Mouse (Mus musculus) MEL (cell line): ENCODE measurements around the gene Psd.

Experiments
- BHLHE40 ChIP-seq: IDR thresholded peaks from 2 replicates; pipeline ENCODE4 v1.6.1; 2012; ENCODE audit warnings: low read depth, mild to moderate bottlenecking, inconsistent platforms, low read length, improper control_type of control experiment, borderline replicate concordance
- CHD2 ChIP-seq: IDR thresholded peaks from 2 replicates; pipeline ENCODE4 v1.6.1; 2011; ENCODE audit warnings: low read length, improper control_type of control experiment
- CTCF ChIP-seq, 3 experiments: IDR thresholded peaks in 2 of 3; conservative IDR thresholded peaks in 1 of 3; 2 replicates each; pipeline ENCODE4 v1.5.1; 2011 to 2012; ENCODE audit warnings: low read length in 3 of 3, low read depth in 2 of 3, mild to moderate bottlenecking in 2 of 3, improper control_type of control experiment in 1 of 3, inconsistent platforms in 1 of 3, mixed read lengths in 1 of 3, moderate library complexity in 1 of 3; ENCODE audit not compliant: control insufficient read depth in 1 of 3, insufficient read depth in 1 of 3, poor library complexity in 1 of 3, severe bottlenecking in 1 of 3
- E2F4 ChIP-seq: IDR thresholded peaks from 2 replicates; pipeline ENCODE4 v1.6.1; 2011; ENCODE audit warnings: low read depth, low read length, improper control_type of control experiment, borderline replicate concordance
- GATA1 ChIP-seq: IDR thresholded peaks from 2 replicates; pipeline ENCODE4 v1.6.1; 2011; ENCODE audit warnings: low read depth, low read length, improper control_type of control experiment
- MAFK ChIP-seq: IDR thresholded peaks from 2 replicates; pipeline ENCODE4 v1.6.1; 2011; ENCODE audit warnings: low read depth, mild to moderate bottlenecking, low read length, improper control_type of control experiment, borderline replicate concordance
- MEF2A ChIP-seq: IDR thresholded peaks from 2 replicates; pipeline ENCODE4 v1.6.1; 2014; ENCODE audit warnings: low read depth, mild to moderate bottlenecking, inconsistent platforms, low read length, improper control_type of control experiment; ENCODE audit not compliant: poor library complexity, insufficient replicate concordance, severe bottlenecking; ENCODE audit errors: extremely low read depth
- POLR2A ChIP-seq, 2 experiments: IDR thresholded peaks; 2 replicates each; pipeline ENCODE4 v1.6.1; 2011 to 2012; ENCODE audit warnings: low read length in 2 of 2, mild to moderate bottlenecking in 2 of 2, control low read depth in 1 of 2, improper control_type of control experiment in 1 of 2, low read depth in 1 of 2, moderate library complexity in 1 of 2; ENCODE audit not compliant: control insufficient read depth in 1 of 2, insufficient read depth in 1 of 2, poor library complexity in 1 of 2
- POLR2AphosphoS2 ChIP-seq: IDR thresholded peaks from 2 replicates; pipeline ENCODE4 v1.6.1; 2011; ENCODE audit warnings: low read length, improper control_type of control experiment
- ZNF384 ChIP-seq: IDR thresholded peaks from 2 replicates; pipeline ENCODE4 v1.6.1; 2012; ENCODE audit warnings: low read depth, mild to moderate bottlenecking, inconsistent platforms, low read length, improper control_type of control experiment

DNA sequence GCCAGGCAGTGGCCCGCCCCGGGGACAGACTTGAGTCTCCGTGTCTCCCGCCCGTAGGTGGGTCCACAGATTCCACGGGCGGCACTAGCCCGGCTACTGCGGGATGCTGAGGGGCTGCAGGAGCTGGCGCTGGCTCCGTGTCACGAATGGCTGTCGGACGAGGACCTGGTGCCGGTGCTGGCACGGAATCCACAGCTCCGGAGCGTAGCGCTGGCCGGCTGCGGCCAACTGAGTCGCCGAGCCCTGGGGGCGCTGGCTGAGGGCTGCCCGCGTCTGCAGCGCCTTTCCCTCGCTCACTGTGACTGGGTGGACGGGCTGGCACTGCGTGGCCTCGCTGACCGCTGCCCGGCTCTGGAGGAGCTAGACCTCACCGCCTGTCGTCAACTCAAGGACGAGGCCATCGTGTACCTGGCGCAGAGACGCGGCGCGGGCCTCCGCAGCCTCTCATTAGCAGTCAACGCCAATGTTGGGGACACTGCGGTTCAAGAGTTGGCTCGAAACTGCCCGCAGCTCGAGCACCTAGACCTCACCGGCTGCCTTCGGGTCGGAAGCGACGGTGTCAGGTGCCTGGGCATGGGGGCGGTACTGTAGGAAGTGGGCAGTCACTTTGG lies 2.2 kb upstream of the Psd start:
- TF ChIP-seq CHD2 (no peak), ZNF384 (no peak), BHLHE40 (no peak), CTCF (IDR thresholded peaks at IDR 0.05 in 2 of 3, conservative IDR thresholded peaks at IDR 0.05 in 1 of 3; ENCODE audit: control insufficient read depth in 1 of 3, insufficient read depth in 1 of 3, low read depth in 2 of 3, low read length in 3 of 3, poor library complexity in 1 of 3, severe bottlenecking in 1 of 3) (no peak), POLR2A (IDR thresholded peaks at IDR 0.05; ENCODE audit: control insufficient read depth in 1 of 2, insufficient read depth in 1 of 2, low read depth in 1 of 2, low read length in 2 of 2, poor library complexity in 1 of 2) (no peak), MAFK (no peak), GATA1 (no peak), MEF2A (no peak), POLR2AphosphoS2 (no peak), E2F4 (no peak; the same call in 1 of the 2 replicates)
